Mouse (Mus musculus): ENCODE data around the gene Mrps18a. TPM values are rescaled to one million over a fixed set of nuclear protein-coding genes. Genes with fewer than 3 reads are reported as not detected.
A peak's percentile ranks its signal among the peaks of the same experiment; 100 is the strongest.

The Mrps18a gene
- polyA plus RNA-seq, 1 experiment from 2014 or later, result 143 TPM

GRCm38 (mm10) chr17:46168318-46168717, 57.5 kb downstream of the Mrps18a start:
- Histone ChIP-seq H3K9me3 (ENCODE audit: control insufficient read depth, low read length) (no peaks in the 10 kb centered on the region), H3K9ac (ENCODE audit: low read depth, low read length) (no peak overlapping the region), H3K36me3 (ENCODE audit: control insufficient read depth, insufficient read depth, low read length) (peaks cover 56% of the 10 kb centered on the region), H3K27ac (ENCODE audit: low read depth, low read length) (peak overlapping the region; percentile 49), H3K4me2 (no peak overlapping the region), H3K4me1 (replicated peaks; ENCODE audit: control insufficient read depth, insufficient read depth, low read length) (peaks cover under 1% of the 10 kb centered on the region), H3K27me3 (replicated peaks; ENCODE audit: control insufficient read depth, insufficient read depth, low read length) (no peaks in the 10 kb centered on the region), H3K4me3 (ENCODE audit: low read depth, low read length) (no peak overlapping the region)
- no peak for DNase-seq (ENCODE audit: low spot score)
- 48% methylated on average over 5 of the region's 5 CpGs for WGBS
- peak; percentile 46; the same call in 1 of the 2 replicates for ATAC-seq (replicated peaks; ENCODE audit: low FRiP score)

- no peaks in the 10 kb centered on the region for H3K27me3 ChIP-seq (replicated peaks; ENCODE audit: control insufficient read depth, insufficient read depth, low read length)
- no peak overlapping the region for H3K9ac ChIP-seq (ENCODE audit: low read depth, low read length)
- no peak for ATAC-seq (replicated peaks; ENCODE audit: low FRiP score)
- H3K27ac ChIP-seq (ENCODE audit: low read depth, low read length), result no peak overlapping the region; the same call in 1 of the 2 replicates
- 89% methylated on average over 5 of the region's 5 CpGs for WGBS
- H3K9me3 ChIP-seq (ENCODE audit: control insufficient read depth, low read length), result no peaks in the 10 kb centered on the region
- DNase-seq (ENCODE audit: low spot score), result no peak
- no peak overlapping the region for H3K4me2 ChIP-seq
- H3K4me1 ChIP-seq (replicated peaks; ENCODE audit: control insufficient read depth, insufficient read depth, low read length), result no peaks in the 10 kb centered on the region
- H3K36me3 ChIP-seq (ENCODE audit: control insufficient read depth, insufficient read depth, low read length), result peaks cover 54% of the 10 kb centered on the region
- H3K4me3 ChIP-seq (ENCODE audit: low read depth, low read length), result no peak overlapping the region
These were observed 58.0 kb downstream of the Mrps18a start for GRCm38 (mm10) chr17:46168768-46169167.

GRCm38 (mm10) chr17:46170538-46170937, 59.8 kb downstream of the Mrps18a start:
- H3K4me2 ChIP-seq, result no peak overlapping the region
- H3K4me1 ChIP-seq (replicated peaks; ENCODE audit: control insufficient read depth, insufficient read depth, low read length), result no peaks in the 10 kb centered on the region
- ATAC-seq (replicated peaks; ENCODE audit: low FRiP score), result 0 out of 2 replicates have a peak, but pooled peaks have one; percentile 51

More at GRCm38 (mm10) chr17:46170538-46170937, 59.8 kb downstream of the Mrps18a start:
- WGBS, result 67% methylated on average over 3 of the region's 3 CpGs
- Histone ChIP-seq H3K9ac (ENCODE audit: low read depth, low read length) (no peak overlapping the region), H3K9me3 (ENCODE audit: control insufficient read depth, low read length) (no peaks in the 10 kb centered on the region), H3K36me3 (ENCODE audit: control insufficient read depth, insufficient read depth, low read length) (peaks cover 43% of the 10 kb centered on the region), H3K27ac (ENCODE audit: low read depth, low read length) (no peak overlapping the region), H3K4me3 (ENCODE audit: low read depth, low read length) (no peak overlapping the region), H3K27me3 (replicated peaks; ENCODE audit: control insufficient read depth, insufficient read depth, low read length) (no peaks in the 10 kb centered on the region)
- no peak for DNase-seq (ENCODE audit: low spot score)

Other genes with a start within 250 kb of the Mrps18a start
- 3.4 and 4.6 TPM in 2 replicates for gene Vegfa, start 78.6 kb upstream of the Mrps18a start, polyA plus RNA-seq (2014; fragmentation: Nextera tagmentation; extraction: Ambion mirVana)
- 2.0 TPM in 2 replicates for gene Rsph9, start 33.2 kb downstream of the Mrps18a start, polyA plus RNA-seq (2014; fragmentation: Nextera tagmentation; extraction: Ambion mirVana)
- gene Mad2l1bp, start 42.6 kb downstream of the Mrps18a start, polyA plus RNA-seq (2014; fragmentation: Nextera tagmentation; extraction: Ambion mirVana), result 37.2 and 41.2 TPM in 2 replicates
- 26.1 and 31.1 TPM in 2 replicates for gene Gtpbp2, start 50.0 kb downstream of the Mrps18a start, polyA plus RNA-seq (2014; fragmentation: Nextera tagmentation; extraction: Ambion mirVana)
- 20.9 and 22.3 TPM in 2 replicates for gene Polh, start 91.7 kb downstream of the Mrps18a start, polyA plus RNA-seq (2014; fragmentation: Nextera tagmentation; extraction: Ambion mirVana)
- 56.4 and 62.8 TPM in 2 replicates for gene Xpo5, start 91.8 kb downstream of the Mrps18a start, polyA plus RNA-seq (2014; fragmentation: Nextera tagmentation; extraction: Ambion mirVana)
- 89.3 and 90.4 TPM in 2 replicates for gene Polr1c, start 137.1 kb downstream of the Mrps18a start, polyA plus RNA-seq (2014; fragmentation: Nextera tagmentation; extraction: Ambion mirVana)
- 65.6 and 76.7 TPM in 2 replicates for gene Yipf3, start 137.1 kb downstream of the Mrps18a start, polyA plus RNA-seq (2014; fragmentation: Nextera tagmentation; extraction: Ambion mirVana)
- 0.34 and 0.62 TPM in 2 replicates for gene Lrrc73, start 142.5 kb downstream of the Mrps18a start, polyA plus RNA-seq (2014; fragmentation: Nextera tagmentation; extraction: Ambion mirVana)
- gene Tjap1, start 172.0 kb downstream of the Mrps18a start, polyA plus RNA-seq (2014; fragmentation: Nextera tagmentation; extraction: Ambion mirVana), result 26.4 and 29.3 TPM in 2 replicates
- 0.11 and 0.23 TPM in 2 replicates for gene Dlk2, start 186.4 kb downstream of the Mrps18a start, polyA plus RNA-seq (2014; fragmentation: Nextera tagmentation; extraction: Ambion mirVana)
- gene Abcc10, start 217.4 kb downstream of the Mrps18a start, polyA plus RNA-seq (2014; fragmentation: Nextera tagmentation; extraction: Ambion mirVana), result 3.9 and 4.4 TPM in 2 replicates